8 mouse cellular contexts compared by ENCODE assay signal in the genomic region with DNA sequence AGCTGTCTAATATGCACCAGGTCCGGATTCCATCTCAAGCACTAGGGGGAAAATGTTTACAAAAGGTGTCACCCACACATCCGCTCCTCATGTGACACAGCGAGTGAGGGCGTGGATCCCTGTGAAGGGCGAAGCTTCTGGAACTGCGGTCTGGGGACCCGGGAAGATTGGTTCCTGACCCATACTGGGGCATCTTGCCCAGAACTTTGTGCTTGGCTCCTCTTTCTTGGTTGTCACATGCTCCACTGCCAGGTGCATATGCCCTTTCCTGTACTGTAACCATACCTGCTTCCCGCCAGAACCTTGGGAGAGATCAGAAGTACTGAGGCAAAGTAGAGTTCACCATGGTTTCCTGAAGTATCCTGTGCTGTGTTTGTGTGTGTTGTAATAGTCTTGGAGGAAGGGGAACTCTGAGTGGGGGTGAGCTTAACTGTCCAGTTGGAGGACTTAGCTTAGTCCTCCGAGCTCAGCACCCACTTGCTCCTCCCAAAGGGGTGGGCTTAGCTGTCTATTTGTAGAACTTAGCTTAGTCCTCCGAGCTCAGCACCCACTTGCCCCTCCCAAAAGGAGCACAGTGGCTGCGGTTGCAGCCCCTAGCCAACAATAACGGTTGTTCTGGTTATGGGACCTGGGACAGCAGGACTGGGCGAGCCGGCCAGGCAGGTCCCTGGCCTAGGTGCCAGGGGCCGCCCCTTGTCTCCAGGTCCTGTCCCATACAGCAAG. TPM values are rescaled to one million over a fixed set of nuclear protein-coding genes. Genes with fewer than 3 reads are reported as not detected.
A peak's percentile ranks its signal among the peaks of the same experiment; 100 is the strongest.
DNase-seq lines count a peak whose midpoint lies in the region; ATAC-seq and TF ChIP-seq lines count a peak whose summit lies in the region.

A gene (plus strand): TSS at position 704 of the 723 bp plus-strand sequence.

- H3K9me3 ChIP-seq in lung, embryonic 15.5 days = no peaks in the 10 kb centered on the region
- no peaks in the 10 kb centered on the region for H3K9me3 ChIP-seq in stomach, postnatal 0 days (ENCODE audit: control insufficient read depth, low read length)

- H3K4me2 ChIP-seq in lung, embryonic 15.5 days = peak within 1 kb of the TSS; percentile 91
- peak within 1 kb of the TSS; percentile 72 for H3K4me2 ChIP-seq in stomach, postnatal 0 days (replicated peaks; ENCODE audit: low read depth)

- 71% methylated on average over 15 of the region's 15 CpGs for WGBS in liver, adult 2 months
- WGBS in lung, embryonic 15.5 days = 39% methylated on average over 15 of the region's 15 CpGs
- 44% methylated on average over 15 of the region's 15 CpGs for WGBS in stomach, postnatal 0 days

- H3K27ac ChIP-seq in liver, adult 2 months (replicated peaks; ENCODE audit: insufficient read depth, low read depth, low read length) = peak within 1 kb of the TSS; percentile 52
- H3K27ac ChIP-seq in lung, embryonic 15.5 days = peak within 1 kb of the TSS; percentile 53
- H3K27ac ChIP-seq in stomach, postnatal 0 days (replicated peaks) = peak within 1 kb of the TSS; percentile 70

- DNase-seq in liver, adult 2 months (ENCODE audit: extremely low read depth, low read depth, low spot score) = no peak
- DNase-seq in liver = no peak
- peak; percentile 97 for DNase-seq in fat pad, adult 2 months (ENCODE audit: extremely low read depth, low read depth, low spot score)
- no peak for DNase-seq in heart, postnatal 4 days
- peak; percentile 66 for DNase-seq in stomach, postnatal 0 days (ENCODE audit: low spot score)
- DNase-seq in layer of hippocampus, adult 11-12 months (ENCODE audit: low spot score) = no peak
- no peak for DNase-seq in urinary bladder, postnatal 14 days (ENCODE audit: low spot score)

- peak within 1 kb of the TSS; percentile 68 for H3K4me3 ChIP-seq in liver, adult 2 months (ENCODE audit: insufficient read depth, low read depth, low read length)
- H3K4me3 ChIP-seq in lung, embryonic 15.5 days = peak within 1 kb of the TSS; percentile 51
- H3K4me3 ChIP-seq in stomach, postnatal 0 days (ENCODE audit: low read depth, low read length) = peak within 1 kb of the TSS; percentile 48

- no peak for TF ChIP-seq EP300 in stomach, postnatal 0 days (optimal IDR thresholded peaks at IDR 0.05)

- H3K27me3 ChIP-seq in liver, adult 2 months (ENCODE audit: control insufficient read depth, insufficient read depth, low read length) = no peaks in the 10 kb centered on the region
- peaks cover 55% of the 10 kb centered on the region for H3K27me3 ChIP-seq in lung, embryonic 15.5 days
- 0 out of 2 replicates have a peak, but pooled peaks cover 2% of the 10 kb centered on the region for H3K27me3 ChIP-seq in stomach, postnatal 0 days (ENCODE audit: control insufficient read depth, insufficient read depth, low read length)

- ATAC-seq in lung, embryonic 15.5 days (ENCODE audit: borderline replicate concordance, extremely low read depth, low FRiP score, low TSS enrichment) = no peak
- ATAC-seq in stomach, postnatal 0 days (ENCODE audit: low FRiP score, low TSS enrichment) = no peak

- TF ChIP-seq POLR2A in liver, adult 2 months (IDR thresholded peaks at IDR 0.05; ENCODE audit: extremely low read depth, insufficient read depth, low read length) = no peak

- TF ChIP-seq CTCF in liver, adult 2 months (IDR thresholded peaks at IDR 0.05; ENCODE audit: low read depth, low read length) = no peak
- TF ChIP-seq CTCF in stomach, postnatal 0 days (IDR thresholded peaks at IDR 0.05; ENCODE audit: low read depth) = no peak

- H3K4me1 ChIP-seq in liver, adult 2 months (ENCODE audit: control insufficient read depth, insufficient read depth, low read length) = peaks cover 22% of the 10 kb centered on the region; the same call in 1 of the 2 replicates
- H3K4me1 ChIP-seq in lung, embryonic 15.5 days = peaks cover 65% of the 10 kb centered on the region
- peaks cover 15% of the 10 kb centered on the region for H3K4me1 ChIP-seq in stomach, postnatal 0 days (replicated peaks; ENCODE audit: control insufficient read depth, insufficient read depth)

- peaks cover 8% of the 10 kb centered on the region; the same call in 1 of the 2 replicates for H3K79me2 ChIP-seq in liver, adult 2 months (ENCODE audit: control insufficient read depth, insufficient read depth, low read length)

- H3K9ac ChIP-seq in liver, adult 2 months (ENCODE audit: low read depth, low read length) = peak within 1 kb of the TSS; percentile 70
- H3K9ac ChIP-seq in lung, embryonic 15.5 days = peak within 1 kb of the TSS; percentile 61
- peak within 1 kb of the TSS; percentile 64 for H3K9ac ChIP-seq in stomach, postnatal 0 days (ENCODE audit: low read length)

- peaks cover 19% of the 10 kb centered on the region; the same call in 1 of the 2 replicates for H3K36me3 ChIP-seq in liver, adult 2 months (ENCODE audit: control insufficient read depth, insufficient read depth, low read length)
- H3K36me3 ChIP-seq in lung, embryonic 15.5 days = 0 out of 2 replicates have a peak, but pooled peaks cover 3% of the 10 kb centered on the region
- peaks cover 3% of the 10 kb centered on the region; the same call in 1 of the 2 replicates for H3K36me3 ChIP-seq in stomach, postnatal 0 days (ENCODE audit: control insufficient read depth, insufficient read depth, low read length)

RNA-seq across cellular contexts. Expression of the gene that starts here (rescaled TPM):
- 3.7 and 4.3 TPM in 2 replicates for total RNA-seq in liver, adult 2 months (2014; rRNA removed)
- 4.7 and 8.7 TPM in 2 replicates for polyA plus RNA-seq in liver, adult 2 months (2012; rRNA removed)
- total RNA-seq in heart, postnatal 4 days (2021) = 10 to 100 TPM; 17.6 to 20.1 TPM
- 35.6 and 40.8 TPM in 2 replicates for polyA plus RNA-seq in lung, embryonic 15.5 days (2015; fragmentation: Nextera tagmentation; extraction: Ambion mirVana)
- polyA plus RNA-seq in stomach, postnatal 0 days (2015; fragmentation: Nextera tagmentation; extraction: Ambion mirVana) = 20.8 and 23.5 TPM in 2 replicates

Comparison
In these comparisons a context has a peak if more than half of its experiments do, and no peak if none do; other contexts are left out.
1. DNase-seq: peak in fat pad, adult 2 months (single experiment) and stomach, postnatal 0 days (single experiment); none in liver, adult 2 months (single experiment), liver (single experiment), heart, postnatal 4 days (single experiment), layer of hippocampus, adult 11-12 months (single experiment) and urinary bladder, postnatal 14 days (single experiment).
2. Peak in every context shown above with its lines, with median percentiles within 50 percentile points of each other: H3K27ac ChIP-seq, H3K4me3 ChIP-seq and H3K9ac ChIP-seq.